Mouse (Mus musculus): ENCODE measurements around the gene Nav3. TPM values are rescaled to one million over a fixed set of nuclear protein-coding genes. Genes with fewer than 3 reads are reported as not detected.
A peak's percentile ranks its signal among the peaks of the same experiment; 100 is the strongest.

The Nav3 gene
- total RNA-seq, 2 experiments from 2014 or later, result 132 to 151 TPM

DNA sequence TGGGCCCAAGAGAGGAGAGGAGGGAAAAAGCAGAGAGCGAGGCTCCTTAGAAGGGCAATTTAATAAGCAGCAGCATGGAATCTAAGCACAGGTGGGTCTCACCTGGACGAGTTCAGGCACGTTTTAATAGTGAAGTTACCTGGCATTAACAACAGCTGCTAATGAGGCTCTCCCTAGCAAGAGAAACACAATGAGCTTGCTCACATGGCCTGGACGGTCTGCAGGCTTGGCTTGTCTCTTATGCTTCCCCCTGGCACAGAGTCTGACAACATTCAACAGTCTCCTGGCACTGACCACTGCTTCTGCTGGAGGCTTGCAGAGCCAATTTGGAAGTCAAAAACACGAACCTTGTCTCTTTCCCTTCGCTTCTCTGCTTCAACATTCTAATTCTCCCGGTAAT, 804.5 kb downstream of the Nav3 start:
- no peak for DNase-seq (ENCODE audit: low spot score in 2 of 2)
- intact Hi-C loops (cut with DNase I), result no loop called here

GRCm38 (mm10) chr10:109643598-109643997, 812.4 kb downstream of the Nav3 start:
- intact Hi-C loops (cut with DNase I), result loop anchor here (5.0 to 10.0 kb wide), 2 partner anchors 36 to 119 kb away; no protein-coding TSS in a partner anchor
- DNase-seq (ENCODE audit: low spot score in 2 of 2), result peak; percentile 61 to 62

DNA sequence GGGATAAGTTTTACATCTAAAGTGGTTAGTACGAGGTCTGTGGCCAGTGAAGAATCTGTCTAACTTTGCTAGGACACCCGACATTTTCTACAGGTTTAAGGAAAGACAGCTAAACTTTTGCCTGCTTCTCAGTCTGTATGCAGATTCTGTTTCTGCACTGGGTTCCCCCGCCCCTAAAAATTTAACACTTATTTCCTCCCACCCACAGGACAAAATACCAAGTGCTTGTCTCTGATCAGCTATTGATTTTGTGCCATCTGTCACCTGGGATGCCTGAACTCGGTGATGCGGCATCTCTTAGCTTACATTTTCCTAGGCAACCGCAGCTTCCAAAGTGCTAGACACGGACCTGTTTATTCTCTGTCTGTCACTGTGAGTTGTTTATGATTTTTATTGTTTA, 814.2 kb downstream of the Nav3 start:
- intact Hi-C loops (cut with DNase I), result loop anchor here (5.0 to 10.0 kb wide), 2 partner anchors 35 to 117 kb away; no protein-coding TSS in a partner anchor
- DNase-seq (ENCODE audit: low spot score in 2 of 2), result no peak

GRCm38 (mm10) chr10:109637702-109638101, 818.3 kb downstream of the Nav3 start:
- DNase-seq (ENCODE audit: low spot score in 2 of 2), result no peak
- intact Hi-C loops (cut with DNase I), result no loop called here

Data from left cerebral cortex, postnatal 36 days (tissue).